Mouse (Mus musculus) frontal cortex, postnatal 14 days (tissue): Measurements from ENCODE around the gene Hlcs.

ENCODE experiments used
- DNase-seq, 2 experiments: peaks; one replicate each; pipeline ENCODE4 v3.0.0; 2022; ENCODE audit warnings: low spot score in 2 of 2

Hlcs gene

GRCm38 (mm10) chr16:94094251-94095108, 218.9 kb downstream of the Hlcs start:
- no peak for DNase-seq

GRCm38 (mm10) chr16:94093151-94093863, 220.1 kb downstream of the Hlcs start:
- no peak for DNase-seq

- no peak for DNase-seq
These were observed 220.7 kb downstream of the Hlcs start for GRCm38 (mm10) chr16:94092511-94093150.

- DNase-seq = no peak
These were observed 224.3 kb downstream of the Hlcs start for GRCm38 (mm10) chr16:94088819-94089692.

- DNase-seq = no peak
These were observed 225.1 kb downstream of the Hlcs start for GRCm38 (mm10) chr16:94088226-94088748.

- no peak for DNase-seq
These were observed 225.7 kb downstream of the Hlcs start for GRCm38 (mm10) chr16:94087570-94088225.

- DNase-seq = no peak
These were observed 226.4 kb downstream of the Hlcs start for GRCm38 (mm10) chr16:94086701-94087569.

- no peak for DNase-seq
These were observed 227.6 kb downstream of the Hlcs start for GRCm38 (mm10) chr16:94085603-94086285.

GRCm38 (mm10) chr16:94084711-94085602, 228.4 kb downstream of the Hlcs start, which contains the start of gene Sim2:
Gene Sim2 (plus strand): TSS chr16:94084931.
- DNase-seq = no peak

GRCm38 (mm10) chr16:94083848-94084525, 229.4 kb downstream of the Hlcs start:
- no peak for DNase-seq

GRCm38 (mm10) chr16:94082960-94083847, 230.2 kb downstream of the Hlcs start:
- DNase-seq = no peak

GRCm38 (mm10) chr16:94081996-94082708, 231.2 kb downstream of the Hlcs start:
- no peak for DNase-seq

GRCm38 (mm10) chr16:94081596-94081995, 231.8 kb downstream of the Hlcs start:
- no peak for DNase-seq

- no peak for DNase-seq
These were observed 233.4 kb downstream of the Hlcs start for GRCm38 (mm10) chr16:94079856-94080555.
